Mouse (Mus musculus) fat pad, adult 2 months (tissue): Measurements from ENCODE around the gene Gpr137.

Experiments used
- DNase-seq: peaks from one replicate; pipeline ENCODE4 v3.0.0-alpha.2; 2011; ENCODE audit warnings: low read depth, low spot score; ENCODE audit errors: extremely low read depth

The Gpr137 gene

DNA sequence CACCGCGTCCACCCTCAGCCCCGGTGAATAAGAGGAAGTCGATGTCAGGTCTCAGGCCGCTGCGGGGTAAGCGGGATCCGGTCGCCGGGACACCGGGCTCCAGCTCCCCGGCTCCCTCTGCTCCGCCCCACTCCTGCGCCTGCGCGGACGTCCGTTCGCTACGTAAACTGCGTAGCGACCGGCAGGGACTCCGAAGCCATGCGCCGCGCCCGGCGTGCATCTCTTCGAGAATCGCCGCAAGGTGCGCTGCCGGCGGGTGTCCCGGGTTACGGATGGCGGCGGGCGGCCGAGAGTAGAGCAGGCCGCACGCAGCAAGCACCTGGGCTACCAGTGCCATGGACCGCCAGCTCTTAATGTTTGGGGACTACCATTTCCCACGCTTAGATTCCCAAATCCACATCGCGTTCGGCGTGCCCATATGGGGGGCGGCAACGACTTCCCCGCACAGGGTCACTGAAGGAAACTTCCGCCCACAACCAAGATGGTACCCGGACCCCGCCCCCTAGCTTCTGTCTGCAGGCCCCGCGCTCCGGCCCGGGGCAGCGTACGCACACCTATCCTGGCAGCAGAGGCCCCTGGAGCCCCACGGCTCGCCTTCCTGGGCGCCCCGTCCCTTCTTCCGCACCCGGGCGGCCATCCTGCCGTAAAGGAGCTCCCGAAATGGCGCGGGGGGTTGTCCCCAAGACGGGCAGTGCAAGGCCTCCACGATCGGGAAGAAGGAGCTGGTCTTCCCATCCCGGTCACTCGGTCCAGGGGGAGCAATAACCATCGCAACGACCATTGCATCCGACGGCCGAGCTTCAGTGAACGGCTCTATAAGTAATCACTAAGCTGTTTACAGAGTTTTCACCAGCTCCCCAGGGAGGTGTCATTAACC, 670 bp downstream of the Gpr137 start, which contains the start of gene Bad:
TSS of gene Bad (plus strand) at position 490 of the 877 bp plus-strand sequence.
- DNase-seq = no peak

DNA sequence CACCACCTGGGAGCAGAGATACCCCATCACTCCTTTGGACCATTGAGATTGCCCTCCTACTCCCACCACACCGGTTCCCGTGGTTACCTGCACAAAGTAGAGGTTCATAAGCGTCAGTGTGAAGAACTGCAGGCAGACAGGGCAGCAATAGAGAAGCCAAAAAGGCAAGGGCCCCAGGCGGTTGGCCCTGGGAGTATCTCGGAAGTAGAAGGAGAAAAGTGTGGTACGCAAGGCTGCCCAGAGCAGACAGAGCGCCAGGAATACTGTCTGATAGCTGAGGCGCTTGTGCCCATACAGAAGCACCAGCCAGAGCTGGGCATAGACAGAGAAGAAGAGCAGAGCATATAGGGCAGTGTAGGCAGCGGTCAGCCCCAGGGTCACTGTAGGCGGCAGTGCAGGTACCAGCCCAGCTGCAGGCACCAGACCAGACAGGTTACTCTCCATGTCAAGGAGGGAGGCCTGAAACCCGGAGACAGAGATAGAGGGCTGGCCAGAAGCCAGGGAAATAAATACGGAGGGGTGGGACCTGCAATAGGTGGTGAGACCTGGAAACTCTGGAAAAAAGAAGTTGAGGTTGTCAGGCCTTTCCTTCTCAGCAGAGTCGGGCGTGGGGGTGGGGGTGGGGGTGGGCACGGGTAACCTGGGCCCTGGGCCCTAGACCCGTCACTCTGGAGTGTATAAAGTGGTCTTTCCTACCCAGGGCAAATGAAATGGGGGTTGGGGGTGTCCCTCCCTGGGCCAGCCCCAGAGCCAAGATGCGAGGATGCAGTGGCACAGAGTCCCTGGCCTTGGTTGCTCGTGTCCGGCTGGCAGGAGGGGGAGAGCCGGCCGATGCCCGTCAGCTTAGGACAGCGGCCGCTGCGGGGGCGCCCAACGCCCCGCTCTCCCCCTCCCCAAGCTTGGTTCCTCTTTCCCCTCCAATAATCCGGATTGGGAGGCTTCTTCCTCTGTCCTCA, 1.6 kb downstream of the Gpr137 start:
- no peak for DNase-seq

DNA sequence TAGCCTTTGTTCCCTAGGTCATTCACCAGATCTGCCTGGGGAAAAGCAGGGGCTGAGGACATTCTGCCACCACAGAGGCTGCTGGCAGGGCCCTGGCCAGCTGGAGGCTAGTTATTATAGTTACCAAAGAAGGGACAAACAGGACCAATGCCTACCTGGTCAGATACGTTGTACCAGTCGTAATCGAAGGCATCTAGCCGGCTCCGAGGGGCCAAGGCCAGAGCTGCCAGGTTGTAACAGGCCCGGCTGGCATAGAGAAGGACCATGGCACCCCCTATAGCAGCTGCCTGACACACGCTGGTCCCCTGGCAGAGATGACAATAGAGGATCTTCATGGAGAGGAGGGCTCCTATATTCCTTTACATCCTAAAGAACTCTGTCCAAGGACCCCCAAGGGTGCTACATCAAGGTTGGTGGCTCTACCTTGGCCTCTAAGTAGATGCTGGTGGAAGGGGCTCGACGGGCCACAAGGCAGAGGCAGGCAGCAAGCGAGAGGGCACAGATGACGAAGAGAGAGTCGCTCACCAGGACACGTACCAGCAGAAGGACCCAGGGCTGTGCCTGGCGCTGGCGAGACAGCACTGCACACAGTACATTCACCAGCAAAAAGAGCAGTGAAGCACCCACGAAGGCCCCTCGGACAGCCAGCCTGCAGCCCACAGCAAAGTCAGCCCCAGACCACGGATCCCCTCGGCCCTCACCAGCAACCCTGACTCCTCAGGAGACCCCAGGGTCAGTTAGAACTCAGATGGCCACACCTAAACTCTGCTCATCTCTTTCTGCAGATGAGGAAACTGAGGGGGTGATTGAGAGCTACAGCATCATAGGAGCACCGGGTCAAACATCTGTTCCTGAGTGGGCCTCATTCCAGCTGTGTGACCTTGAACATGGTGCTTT, 2.9 kb downstream of the Gpr137 start:
- DNase-seq = no peak

DNA sequence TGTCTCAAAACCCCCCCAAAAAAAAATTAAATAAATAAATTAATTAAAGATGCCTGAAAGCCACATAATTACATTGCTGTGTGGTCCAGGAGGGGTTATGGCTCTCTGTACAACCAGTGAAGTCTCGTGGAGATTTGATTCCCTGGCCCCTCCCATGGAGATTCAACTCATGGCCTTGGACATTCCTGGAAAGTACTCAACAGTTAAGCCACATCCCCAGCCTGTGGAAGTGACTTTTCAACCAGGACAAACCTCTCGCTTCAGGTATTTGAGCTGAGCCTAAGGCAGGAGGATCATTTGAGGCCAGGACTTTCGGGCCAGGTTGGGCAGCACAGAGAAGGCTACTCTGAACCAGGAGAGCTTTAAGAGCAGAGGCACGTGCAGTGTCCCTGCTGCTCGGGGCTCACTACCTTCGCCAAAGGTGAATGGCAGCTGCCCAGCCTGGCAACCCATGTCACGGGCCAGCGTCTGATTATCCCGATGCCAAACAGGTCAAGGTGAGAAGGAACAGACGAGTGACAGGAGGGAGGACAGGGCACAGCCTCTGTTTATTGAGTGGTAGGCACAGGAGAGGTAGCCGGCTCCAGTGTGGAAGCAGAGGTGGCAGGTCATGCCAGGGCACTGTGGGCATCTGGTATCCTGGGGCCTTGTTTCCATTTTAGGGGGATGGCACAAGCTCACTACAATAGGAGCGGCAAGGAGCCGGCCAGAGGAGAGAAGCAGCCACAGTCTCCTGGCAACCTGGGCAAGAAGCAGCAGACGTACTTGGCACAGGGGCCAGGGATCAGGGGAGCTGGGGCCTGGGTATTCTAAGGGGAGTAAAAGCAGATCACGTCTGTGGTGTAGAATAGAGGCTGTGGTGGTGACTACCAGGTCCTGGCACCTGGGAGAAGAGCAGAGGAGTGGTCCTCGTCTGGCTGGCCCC, 4.5 kb downstream of the Gpr137 start:
- DNase-seq = no peak

DNA sequence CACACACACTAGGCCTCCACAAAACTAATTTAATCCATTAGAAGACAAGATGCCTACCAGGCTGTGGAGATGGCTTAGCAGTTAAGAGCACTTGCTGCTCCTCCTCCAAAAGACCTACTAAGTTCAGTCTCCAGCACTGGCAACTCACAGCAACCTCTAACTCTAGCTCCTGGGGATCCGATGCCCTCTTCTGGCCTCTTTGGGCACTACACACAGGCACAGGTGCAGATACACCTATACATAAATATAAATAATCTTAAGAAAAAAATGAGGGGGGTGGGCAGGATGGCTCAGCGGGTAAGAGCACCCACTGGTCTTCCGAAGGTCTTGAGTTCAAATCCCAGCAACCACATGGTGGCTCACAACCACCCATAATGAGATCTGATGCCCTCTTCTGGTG, 6.0 kb downstream of the Gpr137 start:
- DNase-seq = no peak

DNA sequence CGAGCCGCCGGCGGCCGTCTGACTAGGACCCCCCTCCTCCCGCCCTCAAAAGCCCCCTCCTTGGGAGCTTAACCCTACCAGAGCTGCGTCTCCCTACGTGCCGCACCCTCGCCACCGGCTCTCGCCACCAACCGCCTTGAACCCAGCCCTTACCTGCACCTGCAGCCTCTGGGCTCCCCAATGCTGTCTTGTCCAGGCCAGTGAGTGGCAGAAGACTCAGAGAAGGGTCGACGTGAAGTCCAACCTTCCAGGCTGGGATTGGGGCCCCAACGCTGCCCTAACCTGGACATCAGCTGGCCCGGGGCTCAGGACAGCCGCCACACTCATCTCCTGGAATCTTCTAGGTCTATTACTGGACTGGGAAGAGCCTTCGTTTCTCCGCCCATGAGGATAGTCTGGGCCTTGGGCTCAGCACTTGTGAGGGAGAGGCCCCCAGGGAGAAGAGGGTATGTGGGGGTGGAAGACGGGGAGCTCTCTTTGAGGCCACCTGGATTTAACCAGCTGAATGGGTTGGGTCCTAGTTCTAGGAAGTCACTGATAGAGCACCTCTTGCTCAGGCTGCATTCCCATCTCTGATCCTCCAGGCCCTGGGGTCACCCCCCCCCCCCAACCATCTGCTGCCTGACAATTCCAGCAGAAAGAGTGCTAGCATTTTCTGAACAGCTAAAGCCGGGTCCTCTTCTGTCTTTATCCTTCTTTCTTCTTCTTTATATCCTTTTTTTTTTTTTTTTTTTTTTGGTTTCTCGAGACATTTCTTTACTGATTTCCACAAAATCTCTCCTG, 7.9 kb downstream of the Gpr137 start, which contains the start of gene Kcnk4:
TSS of gene Kcnk4 (minus strand) at position 321 of the 783 bp plus-strand sequence.
- DNase-seq = no peak

DNA sequence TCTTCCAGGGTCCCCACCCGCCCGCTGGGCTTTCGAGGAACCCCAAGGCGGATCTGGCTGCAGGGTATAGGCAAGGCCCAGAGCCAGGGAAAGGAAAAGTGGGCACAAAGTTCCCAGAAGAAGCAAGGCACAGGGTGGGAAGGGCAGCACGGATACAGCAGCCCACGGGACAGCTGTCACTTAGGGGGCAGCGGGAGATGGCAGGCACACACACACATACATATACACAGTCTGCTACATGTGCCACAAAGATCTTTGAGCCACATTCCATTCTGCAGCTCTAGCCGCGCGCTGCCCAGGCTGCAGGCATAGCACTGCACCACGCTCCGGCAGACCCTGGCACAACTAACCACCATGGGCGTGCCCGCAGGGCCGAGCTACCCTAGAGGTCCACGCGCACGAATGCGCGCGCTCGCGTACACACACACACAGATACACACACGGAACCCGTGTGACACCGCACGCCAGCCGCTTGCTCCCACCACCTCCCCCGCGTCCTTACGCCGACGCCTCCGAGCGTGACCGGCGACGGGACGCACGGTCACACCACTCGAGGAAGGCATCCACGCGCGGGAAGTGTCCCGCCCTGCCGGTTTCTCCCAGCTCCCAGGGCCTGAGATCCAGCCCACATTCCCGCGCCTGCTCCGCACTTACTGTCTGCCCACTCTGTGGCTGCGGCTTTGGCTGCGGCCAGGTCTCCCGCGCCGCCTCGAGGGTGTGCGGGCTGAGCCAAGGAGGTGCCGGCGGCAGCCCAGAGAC, 8.7 kb downstream of the Gpr137 start:
- no peak for DNase-seq

DNA sequence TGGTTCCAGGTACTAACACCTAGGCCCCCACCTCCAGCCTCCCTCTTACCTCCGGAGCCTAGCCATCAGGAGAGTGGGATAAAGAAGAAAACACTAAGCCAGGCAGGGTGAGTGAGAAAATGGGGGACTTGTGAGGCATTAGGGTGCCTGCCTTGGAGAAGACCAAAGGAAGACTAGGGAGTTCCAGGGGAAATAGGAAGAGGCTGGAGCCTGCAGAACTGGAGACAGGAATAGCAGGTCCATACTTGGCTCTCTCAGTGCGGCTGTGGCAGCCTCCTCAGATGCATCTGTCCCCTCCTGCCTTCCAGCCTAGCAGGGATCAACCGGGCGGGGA, 9.2 kb downstream of the Gpr137 start:
- DNase-seq = no peak

DNA sequence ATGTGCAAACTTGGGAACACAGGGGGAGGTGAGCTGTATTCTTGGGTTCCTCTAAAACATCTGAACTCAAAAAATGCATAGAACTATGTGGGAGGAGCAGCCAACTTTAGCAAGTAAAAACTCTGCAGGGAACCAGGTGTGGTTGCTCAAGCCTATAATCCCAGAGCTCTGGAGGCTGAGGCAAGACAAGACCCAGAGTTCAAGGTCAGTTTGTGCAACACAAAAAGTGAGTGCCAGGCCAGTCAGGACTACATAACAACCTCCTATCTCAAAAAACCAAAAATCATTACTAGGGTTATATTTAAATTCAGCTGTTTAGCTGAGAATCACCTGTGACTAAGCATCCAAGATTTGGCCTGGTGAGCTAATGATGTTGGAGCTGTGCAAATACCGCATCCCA, 10.3 kb downstream of the Gpr137 start:
- DNase-seq = no peak

DNA sequence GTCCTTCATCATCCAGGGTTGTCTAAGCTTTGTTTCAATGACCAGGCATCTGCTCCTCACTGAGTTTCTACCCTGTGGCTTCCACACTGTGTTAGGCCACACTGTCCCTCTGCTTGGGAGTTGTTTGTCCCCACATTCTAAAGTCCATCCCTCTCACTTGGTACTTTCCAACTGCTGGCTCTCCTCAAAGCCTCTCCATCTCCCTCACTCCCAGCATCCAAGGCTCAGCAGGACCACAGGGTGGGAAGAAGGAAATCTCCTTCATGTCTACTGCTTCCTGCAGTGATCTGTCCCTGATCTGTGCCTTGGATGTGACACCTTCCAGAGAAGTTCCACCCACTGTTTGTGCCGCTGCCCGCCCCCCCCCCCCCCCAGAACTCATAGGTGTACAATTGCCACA, 11.3 kb downstream of the Gpr137 start:
- no peak for DNase-seq

DNA sequence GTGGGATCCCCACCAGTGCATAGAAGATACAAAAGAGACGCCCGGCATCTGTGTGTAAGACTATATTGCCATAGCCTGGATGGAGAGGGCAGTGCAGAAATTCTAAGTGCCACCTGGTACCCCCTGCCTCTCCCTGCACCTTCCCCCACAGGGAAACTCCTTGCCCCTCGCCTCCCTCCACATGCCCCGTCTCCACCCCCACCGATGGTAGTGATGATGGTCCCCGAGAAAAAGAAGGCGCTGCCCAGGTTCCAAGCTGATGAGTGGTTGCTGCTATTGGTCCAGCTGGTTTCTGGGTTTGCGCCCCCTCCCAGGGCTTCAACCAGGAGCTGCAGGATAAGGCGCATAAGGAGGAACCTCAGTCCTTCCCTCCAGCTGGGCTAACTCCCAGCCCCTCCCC, 14.2 kb downstream of the Gpr137 start:
- no peak for DNase-seq

DNA sequence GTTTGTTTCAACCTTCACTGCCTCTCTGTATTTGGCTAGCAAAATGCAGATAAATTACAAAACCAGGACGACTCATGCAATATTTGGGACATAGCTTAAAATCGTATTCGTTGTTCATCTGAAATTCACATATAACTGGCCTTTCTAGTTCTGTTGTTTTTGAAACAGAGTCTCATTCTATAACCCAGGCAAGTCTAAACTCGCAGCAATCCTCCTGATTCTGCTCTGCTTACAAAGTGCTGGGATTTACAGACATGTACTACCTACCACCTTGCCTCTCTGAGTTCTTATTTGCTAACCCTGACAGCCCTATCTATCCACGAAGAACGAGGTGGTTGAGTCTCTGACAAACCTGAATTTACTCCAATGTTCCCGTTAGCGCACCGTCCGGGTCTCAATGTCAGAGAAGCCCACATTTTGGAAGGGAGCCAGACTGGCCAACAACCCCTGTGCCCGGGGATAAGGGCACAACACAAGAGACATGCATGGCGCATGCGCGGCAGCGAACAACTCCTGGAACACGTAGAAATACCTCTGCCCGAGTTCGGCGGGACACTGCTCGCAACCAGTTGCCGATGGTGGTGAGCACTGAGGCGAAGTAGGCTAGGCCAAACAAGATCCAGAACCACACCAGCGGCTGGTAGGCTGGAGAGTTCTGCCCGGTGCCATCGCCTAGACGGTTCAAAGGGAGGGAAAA, 15.6 kb downstream of the Gpr137 start:
- DNase-seq = peak; percentile 83

DNA sequence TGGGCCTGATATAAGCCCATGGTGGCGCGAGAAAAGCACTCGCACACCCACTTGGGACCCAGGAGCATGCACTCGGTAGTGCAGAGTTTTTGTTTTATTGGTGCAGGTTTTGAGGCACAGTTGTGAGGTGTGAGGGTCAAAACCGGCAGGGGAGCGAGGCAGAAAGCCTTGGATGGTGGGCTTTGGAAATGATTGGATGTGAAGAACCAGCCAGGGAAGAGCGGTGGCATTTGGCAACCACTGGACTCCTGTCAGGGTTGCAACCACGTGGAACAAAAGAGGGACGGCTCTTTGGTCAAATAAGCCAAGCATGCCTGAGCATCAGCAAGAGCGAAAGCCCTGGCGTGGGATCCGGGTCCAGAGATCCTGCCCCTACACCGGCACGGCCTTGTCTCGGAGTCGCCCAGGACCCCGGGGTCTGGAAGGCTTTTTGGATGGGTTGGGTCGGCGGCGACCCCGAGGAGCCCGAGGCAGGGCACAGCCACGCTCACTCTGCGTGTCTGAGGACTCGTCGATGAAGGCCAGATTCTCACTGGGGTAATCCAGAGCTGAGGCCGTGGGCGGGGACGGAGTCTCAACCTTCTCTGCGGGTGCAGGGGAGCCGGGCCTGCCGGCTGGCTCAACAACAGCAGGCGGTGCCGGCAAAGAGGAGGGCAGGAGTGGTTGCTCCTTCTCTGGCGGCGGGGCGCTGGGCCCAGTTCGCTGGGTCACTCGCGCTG, 16.5 kb downstream of the Gpr137 start:
- no peak for DNase-seq

DNA sequence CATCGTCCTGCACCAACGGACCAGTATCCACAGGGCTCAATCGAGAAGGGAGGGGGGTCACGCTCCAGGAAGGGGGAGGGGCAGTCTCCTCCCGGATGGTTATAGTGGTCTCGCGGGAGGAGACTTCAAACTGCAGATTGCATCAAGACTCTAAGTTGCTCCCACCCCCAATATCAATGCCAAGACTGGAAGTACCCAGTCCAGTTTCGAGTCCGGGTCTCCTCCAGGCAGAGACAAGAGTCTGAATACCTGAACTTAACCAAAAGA, 17.0 kb downstream of the Gpr137 start, which contains the start of gene Catsperz:
TSS of gene Catsperz (minus strand) at position 74 of the 267 bp plus-strand sequence.
- DNase-seq = no peak

DNA sequence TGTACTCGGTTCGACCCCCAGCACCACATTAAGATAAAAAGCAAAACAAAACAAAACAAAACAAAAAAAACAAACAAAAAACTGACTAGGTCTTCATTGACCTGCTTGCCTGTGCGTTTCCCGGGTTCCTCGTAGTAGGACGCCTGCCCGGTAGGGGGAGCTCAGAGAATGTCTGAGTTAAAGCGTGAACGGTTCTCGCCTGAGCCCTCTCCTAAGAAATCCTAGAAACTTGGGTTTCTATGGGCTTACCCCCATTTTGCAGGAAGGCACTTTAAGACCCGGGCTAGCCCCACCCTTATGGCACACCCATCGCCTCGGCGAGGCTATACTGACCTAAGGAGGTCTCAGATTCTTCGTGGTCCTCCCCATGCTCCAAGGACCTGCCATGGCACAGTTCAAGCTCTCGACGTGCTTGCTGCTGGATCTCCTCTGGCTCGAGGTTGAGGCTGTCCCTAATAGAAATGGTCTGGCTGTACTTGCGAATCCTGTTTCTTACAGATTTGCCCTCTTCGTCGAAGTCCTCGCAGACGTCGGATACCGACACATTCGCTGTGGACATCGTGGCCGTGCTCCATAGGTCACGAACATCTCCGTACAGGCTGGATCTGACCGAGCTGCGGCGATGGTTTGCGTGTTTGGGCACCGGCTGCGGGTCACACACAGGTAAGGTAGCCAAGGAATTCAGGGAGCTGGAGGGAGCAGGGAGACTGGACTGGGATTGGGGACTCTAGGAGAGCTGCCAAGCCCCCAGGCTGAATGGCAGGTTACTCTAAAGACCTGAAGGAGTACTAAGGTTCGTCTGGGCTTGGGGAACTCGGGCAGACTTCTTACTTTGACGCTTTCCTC, 17.6 kb downstream of the Gpr137 start:
- no peak for DNase-seq
